Mouse (Mus musculus) fat pad, adult 2 months (tissue): ENCODE results near the gene Vangl1.

Experiments
- DNase-seq: peaks from one replicate; pipeline ENCODE4 v3.0.0-alpha.2; 2011; ENCODE audit warnings: low read depth, low spot score; ENCODE audit errors: extremely low read depth

Gene Vangl1

DNA sequence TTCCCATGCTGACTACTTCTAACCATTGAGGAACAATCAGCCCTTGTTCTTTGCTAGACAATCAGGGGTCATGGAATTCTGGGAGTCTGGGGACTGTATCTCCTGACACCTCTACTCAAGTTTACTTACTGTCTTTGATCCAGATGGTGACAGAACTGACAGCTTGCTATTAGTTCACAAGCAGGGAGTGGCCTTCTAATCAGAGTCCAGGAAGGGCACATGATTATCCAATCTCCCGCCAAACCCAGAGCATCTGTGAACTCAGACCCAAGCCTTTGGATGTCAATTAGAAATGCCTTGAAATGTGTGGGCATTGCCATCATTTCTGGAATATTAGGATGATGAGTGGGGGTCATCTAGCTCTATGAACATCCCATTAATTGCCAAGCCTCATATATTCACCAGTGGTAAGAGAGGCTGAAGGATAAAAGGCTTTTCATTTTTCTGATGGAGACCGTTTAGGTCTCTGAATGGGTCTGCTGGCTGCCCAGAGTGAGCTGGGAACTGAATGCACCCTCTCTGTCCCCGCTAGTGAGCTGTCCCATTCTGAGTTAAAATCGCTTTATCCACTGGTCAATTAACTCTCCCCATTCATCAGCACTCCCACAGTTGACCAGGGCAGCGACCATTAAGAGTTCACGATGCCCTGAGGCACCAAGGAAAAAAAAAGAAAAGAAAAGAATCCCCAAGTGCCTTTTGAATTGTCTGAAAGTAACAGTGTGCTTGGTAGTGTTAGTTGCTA is 58.7 kb downstream of the Vangl1 start:
- DNase-seq = no peak

DNA sequence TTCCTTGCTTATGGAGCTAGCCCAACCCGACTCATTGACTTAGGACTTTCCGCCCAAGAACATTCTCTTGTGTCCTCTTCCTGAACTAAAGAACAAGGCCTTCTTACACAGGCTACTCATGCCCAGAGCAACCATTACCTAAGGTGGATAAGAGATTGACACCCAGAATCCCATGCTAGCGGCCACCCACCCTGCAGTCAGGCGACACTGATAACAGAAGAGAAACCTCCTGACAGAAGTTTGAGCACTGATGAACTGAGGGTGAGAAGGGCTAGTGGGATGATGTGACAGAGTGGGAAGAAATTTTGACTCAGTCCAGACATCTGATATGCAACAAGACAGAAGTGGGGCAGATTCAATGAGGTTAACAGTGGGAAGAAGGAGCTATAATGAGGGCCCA is 60.1 kb downstream of the Vangl1 start:
- DNase-seq = no peak

DNA sequence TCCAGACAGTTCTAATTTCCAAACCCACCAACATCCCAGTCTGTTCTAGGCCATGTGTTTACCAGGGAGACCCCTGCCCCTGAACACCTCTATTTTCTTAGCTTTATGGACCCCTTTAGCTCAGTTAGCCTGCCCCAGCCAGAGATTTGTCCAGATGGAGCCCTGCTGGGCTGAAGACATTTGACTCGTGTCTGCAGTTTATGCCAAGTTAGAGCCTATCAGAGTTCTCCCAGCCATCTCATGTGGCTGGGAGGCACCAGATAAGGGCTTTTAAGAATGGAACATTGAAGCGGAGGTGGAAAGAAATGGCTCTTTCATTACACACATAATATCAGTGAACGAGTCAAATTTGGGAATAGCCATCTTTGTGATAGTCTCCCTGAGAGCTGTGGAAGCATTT is 61.0 kb downstream of the Vangl1 start:
- DNase-seq = no peak

DNA sequence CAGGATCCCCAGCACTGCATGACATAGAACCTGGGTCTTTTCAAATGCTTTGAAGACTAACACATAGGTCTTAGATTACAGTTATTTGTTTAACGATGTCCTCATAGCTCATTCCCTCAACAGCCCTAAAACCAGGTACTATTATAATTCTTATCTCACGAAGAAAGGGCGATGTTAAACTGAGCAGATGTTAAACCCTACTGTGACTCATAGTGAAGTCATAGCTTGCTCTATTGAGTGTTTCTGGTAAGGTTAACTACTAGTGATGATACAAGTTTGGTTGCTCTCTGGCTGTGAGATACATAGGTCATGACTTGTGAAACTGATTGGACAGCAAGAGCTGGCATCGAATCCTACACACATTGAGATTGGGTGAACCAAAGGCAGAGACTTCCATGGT is 61.5 kb downstream of the Vangl1 start:
- DNase-seq = no peak

DNA sequence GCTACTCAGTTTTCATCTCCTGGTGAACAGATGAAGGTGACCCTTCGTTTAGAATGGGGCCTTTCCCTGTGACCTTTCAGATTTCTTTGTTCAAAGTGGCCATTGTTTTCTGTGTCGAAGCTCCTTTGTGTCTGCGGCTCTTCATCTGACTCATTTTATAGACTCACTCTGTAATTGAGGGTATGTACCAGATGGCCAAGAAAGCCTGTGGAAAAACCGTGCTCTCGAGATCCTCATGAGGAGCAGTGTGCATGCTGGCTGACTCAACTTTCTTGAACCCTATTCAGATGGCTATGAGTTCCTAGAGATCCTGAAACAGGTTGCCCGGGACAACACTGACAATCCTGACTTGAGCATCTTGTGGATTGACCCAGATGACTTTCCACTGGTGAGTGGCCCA is 62.6 kb downstream of the Vangl1 start:
- DNase-seq = no peak

DNA sequence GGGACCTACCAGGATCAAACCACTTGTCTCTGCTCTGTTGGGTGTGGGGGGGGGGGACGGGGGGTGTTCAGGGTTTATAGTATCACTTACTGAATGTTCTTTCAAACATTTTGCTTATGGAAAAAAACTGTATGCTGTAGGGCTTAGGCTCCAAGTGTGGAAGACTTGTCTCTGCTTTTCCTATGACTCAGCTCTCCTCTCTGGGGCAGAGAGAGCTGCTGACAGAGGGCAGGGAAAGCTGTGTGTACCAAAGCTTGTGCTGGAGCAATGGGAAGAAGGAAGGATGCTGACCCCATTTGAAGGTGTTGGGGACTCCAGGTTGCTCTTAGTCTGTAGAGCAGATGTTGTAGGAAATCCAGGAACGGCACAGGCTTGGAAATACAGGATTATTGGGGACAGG is 63.0 kb downstream of the Vangl1 start:
- DNase-seq = no peak

DNA sequence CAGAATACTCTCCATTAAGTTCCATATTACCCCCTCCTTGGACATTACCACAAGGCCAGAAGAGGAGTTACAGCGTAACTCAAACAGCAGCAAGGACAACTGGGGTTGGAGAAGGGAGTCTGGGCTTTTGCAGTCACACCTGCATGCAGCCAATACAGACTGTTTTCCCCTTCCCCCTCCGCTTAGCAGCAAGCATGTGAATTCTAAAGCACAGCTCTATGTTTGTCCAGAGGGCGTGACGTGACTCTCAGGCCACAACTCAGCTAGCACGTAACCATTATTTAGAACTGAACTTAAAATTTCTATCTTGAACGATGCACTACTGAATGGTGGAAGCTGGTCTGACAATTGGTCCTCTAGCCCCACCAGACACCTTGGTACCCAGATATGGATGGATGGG is 63.9 kb downstream of the Vangl1 start:
- no peak for DNase-seq

DNA sequence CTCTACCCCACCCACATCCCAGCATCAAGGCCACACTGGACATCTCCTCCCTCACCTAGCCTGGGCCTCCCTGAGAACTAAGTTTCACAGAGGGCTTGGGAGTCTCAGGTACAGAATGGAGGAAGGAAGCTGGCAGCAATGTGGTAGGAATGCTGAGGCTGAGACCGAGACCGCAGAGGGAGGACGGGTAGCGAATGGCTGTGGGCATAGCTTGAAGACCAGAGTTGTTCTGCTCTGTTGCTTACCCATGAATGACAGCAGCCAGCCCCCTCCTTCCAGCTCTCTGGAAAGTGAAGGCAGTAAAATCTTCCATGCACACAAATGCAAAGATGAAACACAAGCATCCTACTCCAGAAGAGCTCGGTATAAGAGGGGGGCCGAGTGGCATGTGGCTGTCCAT is 65.6 kb downstream of the Vangl1 start:
- DNase-seq = no peak

DNA sequence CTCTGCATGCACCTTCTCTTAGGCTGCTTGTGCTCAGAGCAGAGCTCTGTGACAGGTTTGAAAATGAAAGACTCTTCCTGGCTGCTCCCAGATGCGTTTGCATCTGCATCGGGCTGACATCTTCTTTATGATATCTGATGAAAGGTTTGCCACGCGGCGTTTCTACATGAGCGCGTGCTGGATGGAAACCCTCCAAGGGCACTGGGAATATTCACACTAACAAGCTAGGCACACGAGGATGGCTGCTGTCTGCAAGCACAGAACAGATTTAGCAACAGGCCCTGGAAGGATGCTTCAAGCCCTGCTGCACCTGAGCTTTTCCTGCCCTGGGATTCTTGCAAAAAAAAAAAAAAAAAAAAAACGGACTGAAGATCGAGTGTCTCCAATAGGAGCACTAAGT is 67.3 kb downstream of the Vangl1 start:
- no peak for DNase-seq

DNA sequence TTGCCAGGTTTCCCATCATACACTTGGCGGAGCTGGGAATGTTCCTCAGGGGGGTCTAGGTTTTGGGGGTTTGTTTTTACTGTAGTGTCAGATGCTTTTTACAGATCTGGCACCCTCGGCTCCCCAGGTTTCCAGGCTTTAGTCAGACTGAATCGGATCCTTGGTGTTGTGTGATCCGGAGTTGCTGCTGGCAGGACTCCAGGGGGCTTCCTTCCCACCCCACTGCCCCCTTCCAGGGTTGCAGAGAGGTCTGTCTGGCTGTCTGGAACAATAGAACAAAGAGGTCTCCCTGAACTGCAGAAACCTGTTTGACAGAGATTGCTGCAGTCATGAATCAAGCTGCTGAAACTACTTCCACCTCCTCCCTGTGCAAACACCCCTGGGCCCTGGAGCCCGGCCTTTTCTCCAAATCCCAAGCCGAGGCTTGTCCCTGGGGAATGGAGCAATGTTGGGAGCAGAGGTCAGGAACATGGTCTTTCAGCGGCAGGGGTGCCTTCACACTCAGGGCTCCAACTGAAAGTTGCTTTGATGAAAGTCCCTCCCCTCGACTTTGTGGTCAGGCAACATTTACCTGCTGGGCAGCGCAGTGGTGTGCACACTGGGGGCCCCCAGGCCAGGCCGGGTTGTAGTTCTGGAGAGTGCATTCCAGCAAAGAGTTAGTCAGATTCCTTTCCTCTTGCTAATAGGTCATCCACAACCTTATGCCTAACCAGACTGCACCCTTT is 68.9 kb downstream of the Vangl1 start:
- peak; percentile 90 for DNase-seq

DNA sequence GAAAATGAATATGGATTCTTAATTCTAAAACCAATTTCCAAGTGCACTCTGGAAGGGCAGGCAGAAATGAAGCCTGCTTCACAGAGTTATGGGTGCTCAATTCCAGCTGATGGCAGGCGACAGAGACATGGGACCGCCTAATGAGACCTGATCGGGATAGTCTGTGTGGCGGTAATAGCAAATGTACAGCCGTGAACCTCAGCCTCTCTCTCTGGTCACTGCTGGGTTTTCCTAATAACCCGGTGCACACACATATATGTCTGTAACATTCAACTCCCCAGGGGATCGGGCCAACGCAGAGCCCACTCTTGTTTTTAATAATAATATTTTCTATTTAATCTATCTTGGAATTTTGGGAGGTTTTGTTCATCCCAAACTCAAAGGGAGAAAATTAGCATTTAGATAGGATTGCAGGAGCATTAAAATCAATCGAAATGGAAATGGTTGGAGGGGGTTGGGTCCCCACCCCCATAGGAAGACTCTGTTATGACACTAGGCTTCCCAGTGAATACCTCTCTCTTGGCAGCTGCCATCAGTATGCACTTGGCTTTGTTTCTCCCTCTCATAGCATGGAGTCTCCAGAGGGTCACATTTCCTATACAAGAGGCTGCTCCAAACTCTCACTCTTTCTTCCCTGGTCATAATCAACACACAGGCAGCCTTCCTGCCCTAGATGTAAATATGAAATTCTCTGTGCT is 72.7 kb downstream of the Vangl1 start:
- no peak for DNase-seq

DNA sequence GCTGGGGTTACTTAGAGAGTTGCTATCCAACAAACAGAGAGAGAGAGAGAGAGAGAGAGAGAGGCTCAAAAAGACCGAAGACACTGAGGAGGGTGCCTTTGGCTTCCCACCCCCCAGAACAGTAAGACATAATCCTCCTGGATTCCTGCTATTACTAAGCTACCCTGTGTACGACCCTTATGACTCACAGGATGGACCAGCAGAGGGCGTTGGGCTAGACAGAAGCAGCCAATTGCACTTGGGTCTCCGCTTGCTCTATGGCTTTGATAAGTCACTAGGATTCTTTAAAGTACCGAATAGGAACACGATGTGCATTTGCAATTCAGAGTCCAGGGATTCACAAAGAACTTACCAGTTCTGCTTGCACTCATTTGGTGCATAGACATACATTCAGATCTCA is 74.0 kb downstream of the Vangl1 start:
- DNase-seq = no peak

DNA sequence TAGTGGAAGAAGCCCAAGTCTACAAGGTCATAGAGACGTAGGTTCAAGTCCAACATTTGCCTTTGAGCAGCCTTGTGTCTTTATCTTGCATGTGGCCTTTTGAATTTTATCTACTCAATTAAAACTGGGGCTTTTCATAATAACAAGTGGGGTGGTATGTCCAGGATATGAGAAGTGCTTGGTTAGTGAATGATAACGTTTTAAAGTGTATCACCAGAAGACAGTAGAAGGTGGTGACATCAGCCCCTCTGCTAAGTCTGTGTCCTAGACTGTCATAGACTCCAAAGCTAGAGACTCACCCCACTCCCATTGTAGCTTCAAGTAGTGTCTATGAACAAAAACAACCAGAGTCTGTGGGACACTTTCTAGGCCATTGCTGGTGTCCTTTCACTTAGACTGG is 76.3 kb downstream of the Vangl1 start:
- DNase-seq = no peak

DNA sequence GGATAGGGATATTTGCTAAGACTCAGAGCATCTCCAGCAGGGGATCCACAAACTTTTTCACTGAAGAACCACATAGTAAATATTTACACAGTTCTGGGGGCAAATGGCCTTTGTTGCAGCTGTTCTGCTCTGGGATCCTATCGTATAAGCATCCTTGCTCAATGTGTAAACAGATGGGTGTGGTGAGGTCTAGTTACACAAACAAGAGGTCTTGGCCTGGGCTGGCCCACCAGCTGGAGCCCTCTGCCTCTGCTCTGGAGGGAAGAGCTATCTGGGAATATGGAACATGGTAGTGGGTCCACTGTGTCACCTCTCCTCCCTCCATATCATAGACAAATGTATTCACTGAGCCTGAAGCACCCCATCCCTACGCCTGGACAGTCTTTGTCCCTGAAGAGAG is 77.4 kb downstream of the Vangl1 start:
- DNase-seq = no peak

DNA sequence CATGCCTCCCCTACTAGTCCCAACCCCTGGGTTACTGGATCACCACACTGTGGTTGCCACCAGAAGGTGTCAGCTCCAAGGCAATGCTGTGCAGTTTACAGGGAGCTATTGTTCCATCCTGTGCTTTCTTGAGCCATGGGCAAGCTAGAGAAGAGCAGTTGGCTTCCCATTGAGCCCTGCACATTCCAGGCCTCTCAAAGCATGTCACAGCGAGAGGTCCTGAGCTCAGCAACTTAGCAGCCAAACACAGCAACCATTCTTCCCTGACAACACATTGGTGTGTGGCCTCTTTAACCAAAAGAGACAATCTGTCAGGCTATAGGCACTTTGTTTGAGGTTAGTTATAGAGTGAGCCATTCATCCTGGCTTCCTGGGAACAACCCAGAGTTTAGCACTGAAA is 78.9 kb downstream of the Vangl1 start:
- DNase-seq = no peak

DNA sequence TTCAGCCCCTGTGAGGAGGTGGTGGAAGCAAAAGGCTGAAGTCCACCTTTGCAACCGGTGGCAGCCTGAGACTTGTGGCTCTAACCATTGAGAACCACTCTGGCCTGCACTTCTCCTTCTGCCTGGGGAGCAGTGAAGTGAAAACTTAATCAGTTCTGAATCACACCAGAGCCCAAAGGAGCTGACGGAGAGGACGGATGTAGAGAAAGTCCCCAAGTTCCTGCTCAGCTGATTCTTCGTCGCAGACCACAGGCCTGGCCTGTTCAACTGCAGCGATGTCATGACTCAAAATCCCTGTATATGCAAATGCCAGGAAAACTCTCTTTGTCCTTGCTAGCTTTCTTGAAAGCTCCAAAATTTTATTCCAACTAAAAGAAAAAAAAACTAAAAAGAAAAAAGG is 80.8 kb downstream of the Vangl1 start:
- no peak for DNase-seq

DNA sequence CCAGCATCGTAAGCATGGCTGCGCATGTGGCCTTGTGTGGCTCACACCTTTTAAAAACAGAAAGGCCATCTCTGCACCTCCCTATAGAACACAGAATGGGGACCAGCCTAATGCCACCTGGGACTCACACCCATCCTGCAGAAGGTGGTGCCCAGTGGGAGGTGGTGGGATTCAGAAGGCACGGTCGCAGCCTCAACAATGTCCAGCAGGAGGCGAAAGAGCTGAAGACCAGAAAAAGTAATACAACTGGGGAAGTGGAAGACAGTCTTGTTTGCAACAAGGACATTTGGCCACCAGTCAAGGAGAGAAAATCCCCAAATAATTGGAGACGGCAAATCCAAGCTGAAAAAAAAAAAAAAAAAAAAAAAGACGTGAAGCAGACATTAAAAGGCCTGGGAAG is 82.4 kb downstream of the Vangl1 start:
- DNase-seq = no peak

DNA sequence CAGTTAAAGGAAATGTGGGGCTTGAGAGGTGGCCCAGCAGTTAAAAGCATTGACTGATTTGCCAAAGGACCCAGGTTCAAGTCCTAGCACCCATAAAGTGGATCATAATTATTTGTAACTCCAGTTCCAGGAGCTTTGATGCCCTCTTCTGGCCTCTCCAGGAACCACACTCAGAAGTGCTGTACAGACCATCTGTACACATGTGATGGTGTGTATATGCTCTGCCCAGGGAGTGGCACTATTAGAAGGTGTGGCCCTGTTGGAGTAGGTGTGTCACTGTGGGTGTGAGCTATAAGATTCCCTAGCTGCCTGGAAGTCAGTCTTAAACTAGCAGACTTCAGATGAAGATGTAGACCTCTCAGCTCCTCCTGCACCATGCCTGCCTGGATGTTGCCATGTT is 83.5 kb downstream of the Vangl1 start:
- DNase-seq = no peak

DNA sequence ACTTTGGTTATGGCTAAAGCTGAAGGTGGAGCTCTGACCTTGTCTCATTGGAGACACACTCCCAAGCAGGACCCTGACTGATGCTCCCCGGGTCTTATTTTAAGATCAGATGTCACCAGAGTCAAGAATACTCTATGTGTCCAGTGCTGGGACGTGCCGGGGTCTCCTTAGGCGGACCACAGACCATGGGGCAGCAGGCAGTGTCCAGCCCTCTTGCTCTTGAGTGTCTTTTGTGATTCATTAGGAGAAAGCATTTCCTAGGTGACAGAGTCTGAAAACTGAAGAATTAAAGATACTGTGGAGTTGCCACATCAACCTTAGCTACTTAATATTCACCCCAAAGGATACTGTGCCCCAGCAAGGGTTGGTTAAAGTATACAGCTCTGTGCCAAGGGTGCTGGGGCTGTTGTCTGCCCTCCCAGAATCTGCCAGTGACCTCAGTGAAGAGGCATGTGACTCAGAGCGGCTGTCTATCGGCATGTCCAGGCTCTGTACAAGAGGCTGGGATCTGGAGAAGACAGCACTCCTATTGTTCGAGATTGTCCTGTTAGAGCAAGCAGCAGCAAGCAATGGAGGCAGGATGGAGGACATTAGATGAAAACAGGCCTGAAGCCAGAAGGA is 92.4 kb downstream of the Vangl1 start:
- no peak for DNase-seq

DNA sequence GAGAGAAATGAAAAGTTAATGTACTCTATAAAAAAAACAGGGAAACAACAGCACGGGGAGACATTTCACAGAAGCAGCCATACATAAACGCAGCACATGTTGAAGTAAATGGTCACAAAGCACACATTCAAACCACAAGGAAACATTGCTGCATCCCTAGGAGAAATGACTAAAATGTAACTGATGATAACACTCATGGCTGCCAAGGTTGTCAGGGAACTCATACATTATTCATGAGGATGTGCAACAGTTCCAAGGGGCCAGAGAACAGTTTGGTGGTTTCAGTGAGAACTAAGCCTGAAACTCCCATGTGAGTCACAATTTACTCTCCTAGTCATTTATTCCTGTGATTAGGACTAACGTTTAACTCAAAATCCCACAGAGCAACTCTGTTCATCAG is 96.3 kb downstream of the Vangl1 start:
- DNase-seq = no peak

DNA sequence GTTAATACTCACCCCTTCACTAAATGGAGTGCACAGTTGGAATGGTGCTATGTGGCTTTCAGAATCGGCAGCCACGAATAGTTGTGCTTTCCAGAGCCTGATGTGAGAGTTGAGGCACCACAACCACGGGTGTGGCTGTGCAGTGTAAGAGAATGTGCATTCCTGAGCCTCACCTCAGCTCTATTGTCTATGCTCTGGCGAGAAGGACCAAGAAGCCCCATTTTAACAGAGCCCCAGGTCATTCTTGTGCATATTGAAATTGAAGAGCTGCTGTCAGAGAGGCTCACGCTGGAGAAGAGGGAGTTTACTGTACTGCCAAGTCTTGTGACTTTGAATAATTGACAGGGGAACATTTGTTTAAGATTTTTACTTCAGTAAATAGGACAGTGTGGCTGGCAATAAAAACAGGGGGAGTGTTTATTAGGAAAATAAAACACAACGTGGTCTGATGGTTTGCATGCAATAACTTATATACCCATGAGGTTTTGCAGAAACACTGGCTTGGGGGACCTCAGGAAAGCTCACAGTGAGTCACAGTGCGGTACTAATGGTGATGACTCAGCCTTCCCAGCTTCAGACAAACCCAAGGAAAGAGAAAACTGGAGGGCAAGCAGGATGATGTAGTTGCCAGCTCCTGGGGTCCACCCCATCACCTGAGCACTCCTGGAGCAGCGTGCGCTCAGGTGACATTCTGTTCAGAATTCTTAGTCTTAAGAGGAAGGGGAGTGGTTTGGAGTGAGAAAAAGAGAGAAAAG is 100.5 kb downstream of the Vangl1 start:
- DNase-seq = no peak
